Mouse (Mus musculus) thymus, postnatal 4 days (tissue): ENCODE data around the gene Fuca2.
"Not testable (repeated sequence)": the region's sequence is repeated elsewhere in the genome, so short reads cannot be mapped to it uniquely, and the experiment has no call there.

Source experiments
- DNase-seq: peaks from one replicate; pipeline ENCODE4 v3.0.0; 2021

Gene Fuca2

DNA sequence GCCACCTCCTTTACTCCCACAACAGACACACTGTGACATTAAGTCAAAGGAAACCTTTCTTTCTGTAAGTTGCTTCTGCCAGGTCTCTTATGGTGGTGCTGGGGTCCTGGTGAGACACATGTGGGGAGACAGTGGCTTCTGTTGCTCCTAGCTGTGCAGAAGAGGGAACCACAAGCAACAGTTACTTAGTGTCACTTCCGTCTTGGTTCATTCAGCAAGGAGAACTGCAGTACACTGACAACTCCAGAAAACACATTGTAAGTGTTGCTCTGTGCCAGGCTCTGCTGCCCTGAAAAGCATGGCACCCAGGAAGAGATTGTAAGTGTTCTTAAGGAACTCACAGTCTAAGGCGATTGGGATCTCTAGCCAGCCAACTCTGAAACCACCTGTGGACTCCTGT lies at the start of gene Fuca2:
Gene Fuca2, plus strand, starts transcription at position 210 of the 400 bp plus-strand sequence.
- peak; percentile 32 for DNase-seq

DNA sequence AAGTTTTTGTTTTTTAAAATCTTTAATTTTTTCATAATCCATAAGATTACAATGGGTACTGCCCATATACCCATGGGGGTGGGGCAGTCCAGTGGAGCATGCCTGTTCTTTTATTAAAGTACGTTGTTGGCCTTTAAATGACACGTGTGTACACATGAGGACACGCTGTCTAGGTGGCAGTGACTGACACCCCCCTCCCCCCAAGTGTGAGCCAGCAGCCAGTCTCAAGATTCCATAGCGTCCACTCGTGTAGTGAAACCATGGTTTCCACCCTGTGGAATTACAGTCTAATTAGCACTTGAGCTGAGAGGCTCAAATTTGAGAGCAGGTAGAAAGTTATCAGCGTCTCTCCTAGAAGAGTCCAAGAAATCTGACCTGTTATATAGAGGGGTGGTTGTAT lies 47.7 kb upstream of the Fuca2 start:
- no peak for DNase-seq

DNA sequence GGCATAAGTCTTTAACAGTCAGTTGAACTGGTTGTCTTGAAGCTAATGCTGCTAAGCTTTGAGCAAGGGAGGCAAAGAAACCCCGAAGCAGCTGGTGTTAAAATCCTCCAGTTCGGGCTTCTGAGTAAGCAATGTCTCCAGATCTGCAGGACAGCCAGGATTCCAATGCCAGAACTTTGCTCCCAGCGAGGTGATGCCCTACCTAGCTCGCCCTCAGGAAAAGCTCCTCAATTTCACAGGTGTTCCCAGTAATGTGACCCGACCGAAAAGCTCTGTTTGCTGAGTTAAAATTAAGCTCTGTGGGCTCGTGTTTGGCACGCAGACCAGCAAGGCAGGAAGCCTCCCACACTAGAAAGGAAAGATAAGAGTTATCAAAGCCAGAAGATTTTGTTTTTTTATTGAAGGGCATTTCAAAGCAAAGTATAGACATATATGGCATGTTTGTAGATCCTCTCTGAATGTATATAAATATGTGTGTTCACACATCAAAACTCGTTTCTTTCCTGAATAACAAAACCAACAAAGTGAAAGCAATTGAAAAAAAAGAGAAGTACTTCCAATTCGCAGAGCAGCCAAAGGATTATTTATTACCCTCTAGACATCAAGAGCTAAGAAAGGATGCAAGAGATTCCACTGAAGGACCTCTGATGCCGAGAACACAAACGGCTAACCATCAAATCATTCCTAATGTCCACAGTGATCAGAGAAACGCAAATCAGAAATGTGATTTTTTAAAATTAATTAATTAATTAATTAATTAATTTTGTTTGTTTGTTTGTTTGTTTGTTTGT lies 45.9 kb upstream of the Fuca2 start:
- DNase-seq, result no peak

DNA sequence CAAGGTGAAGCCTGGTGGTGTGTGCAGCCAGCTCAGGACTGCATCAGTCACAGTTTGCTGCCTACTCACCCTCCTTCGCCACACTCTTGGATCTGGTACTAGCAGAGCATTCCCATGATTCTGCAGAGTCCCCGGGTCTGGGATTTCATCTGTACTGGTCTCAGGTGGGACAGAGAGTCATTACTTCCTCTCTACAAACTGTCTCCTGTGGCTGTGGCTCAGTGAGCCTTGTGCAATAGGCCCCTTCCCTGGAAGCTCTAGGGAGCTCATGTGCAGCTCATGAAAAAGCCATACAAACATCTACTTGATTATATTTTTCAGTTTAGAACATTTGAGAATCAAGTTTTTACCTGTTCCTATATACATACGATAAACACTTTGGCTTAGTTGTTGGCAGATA lies 35.0 kb upstream of the Fuca2 start:
- DNase-seq, result not testable (repeated sequence)

DNA sequence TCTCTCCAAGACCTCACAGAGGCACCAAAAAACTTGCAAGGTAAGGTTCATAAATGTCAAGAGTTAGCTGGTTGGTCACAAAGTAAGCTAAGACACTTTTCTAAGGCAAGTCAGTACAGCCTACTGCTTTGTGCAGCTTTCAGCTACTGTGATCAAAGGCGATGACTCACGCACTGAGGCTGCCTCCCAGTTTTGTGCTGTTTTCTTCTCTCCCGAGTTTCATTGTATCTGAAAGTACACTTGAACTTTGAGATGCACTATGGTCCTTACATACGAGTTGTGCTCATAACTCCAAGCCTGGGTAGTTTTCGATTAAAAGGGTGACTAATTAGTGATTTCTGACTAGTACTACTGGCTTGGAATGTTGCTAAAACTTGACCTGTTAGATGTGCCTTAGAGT lies 32.4 kb upstream of the Fuca2 start:
- no peak for DNase-seq

DNA sequence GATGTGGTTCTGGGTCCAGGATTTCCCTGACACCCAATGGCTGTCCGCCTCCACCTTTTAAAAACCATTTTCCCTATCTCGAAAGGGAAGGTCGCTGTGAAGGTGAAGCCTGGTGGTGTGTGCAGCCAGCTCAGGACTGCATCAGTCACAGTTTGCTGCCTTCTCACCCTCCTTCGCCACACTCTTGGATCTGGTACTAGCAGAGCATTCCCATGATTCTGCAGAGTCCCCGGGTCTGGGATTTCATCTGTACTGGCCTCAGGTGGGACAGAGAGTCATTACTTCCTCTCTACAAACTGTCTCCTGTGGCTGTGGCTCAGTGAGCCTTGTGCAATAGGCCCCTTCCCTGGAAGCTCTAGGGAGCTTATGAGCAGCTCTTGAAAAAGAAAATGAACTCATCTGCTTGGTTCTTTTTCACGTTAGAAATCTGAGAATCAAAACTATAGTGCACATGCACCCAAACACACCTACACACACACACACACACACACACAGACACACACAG lies 31.3 kb upstream of the Fuca2 start:
- not testable (repeated sequence) for DNase-seq

DNA sequence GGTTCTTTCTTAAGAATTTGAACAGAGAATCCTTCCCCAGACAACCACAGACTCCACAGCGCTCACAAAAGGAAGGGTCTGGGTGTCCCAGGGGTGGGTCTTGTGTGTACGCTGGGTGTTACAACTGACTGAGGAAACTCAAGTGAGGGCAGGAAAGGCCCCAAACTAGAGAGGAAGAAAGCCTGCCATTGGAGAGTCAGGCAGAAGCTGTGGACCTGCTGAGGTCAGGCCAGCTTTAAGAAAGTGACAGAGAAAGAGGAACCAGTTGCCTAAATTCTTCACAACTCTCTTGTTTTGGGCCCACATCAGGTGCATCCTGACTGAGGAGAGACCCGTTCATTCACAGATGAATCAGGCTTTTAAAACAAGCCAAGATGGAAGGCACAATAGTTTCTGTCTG lies 29.1 kb upstream of the Fuca2 start:
- DNase-seq, result no peak

DNA sequence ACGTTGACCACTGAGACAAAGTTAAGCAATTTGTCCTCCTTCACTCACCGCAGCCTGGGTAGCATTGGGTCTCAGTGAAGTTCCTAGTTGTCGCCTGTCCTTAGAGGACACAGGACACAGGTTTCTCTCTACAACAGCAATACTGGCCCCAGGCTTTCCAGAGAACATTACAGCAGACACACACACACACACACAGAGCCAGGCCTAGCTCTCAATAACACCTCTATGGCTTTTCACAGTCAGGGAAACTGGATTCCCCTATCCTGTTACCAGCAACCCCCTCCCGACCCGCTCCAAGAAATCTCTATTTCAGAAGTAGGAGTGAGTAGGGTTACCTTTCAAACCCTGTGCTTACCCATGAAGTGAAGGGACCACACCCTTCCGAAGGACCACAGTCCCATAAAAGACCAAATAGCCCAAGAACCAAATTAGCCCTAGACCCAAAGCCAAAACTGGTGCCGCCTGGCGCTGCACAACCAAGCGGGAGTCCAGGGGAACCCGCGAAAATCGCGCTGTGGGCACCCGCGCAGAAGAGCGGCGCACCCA lies 26.0 kb upstream of the Fuca2 start:
- DNase-seq, result no peak

DNA sequence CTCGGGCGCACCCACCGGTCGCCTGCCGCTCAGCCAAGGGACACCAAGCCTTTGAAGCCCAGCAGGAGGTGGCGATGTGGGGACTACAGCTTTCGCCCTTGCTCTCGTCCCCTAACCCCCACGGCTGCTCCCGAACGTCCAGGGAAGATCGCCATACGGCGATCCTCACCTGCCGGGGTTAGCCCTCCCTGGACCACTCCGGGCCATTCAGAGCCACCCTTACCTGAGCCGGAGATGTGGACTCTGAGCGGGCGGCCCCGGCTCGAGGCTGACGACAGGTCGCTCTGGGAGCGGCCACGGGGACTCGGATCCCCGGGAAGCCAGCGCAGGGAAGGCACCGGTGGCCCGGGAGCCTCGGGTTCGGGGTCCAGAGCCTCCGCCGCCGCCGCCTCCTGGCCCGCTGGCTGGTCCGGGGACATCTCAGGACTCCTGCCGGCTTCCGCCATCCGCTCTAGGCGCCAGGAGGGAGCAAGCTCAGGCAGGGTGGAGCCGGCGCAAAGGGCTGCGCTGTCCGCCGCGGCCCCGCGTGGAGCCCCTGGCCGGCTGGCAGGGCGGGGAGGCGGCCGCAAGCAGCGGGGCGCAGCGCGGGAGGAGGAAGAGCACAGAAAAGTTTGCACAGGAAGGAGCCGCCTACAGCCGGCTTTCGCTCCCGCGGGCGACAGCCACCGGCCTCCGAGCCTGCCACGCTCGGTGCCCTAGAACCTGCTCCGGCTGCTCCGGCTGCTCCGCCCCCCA lies 25.3 kb upstream of the Fuca2 start, which contains the start of gene Phactr2:
Gene Phactr2, minus strand, starts transcription at position 580 of the 735 bp plus-strand sequence.
- peak; percentile 81 for DNase-seq

DNA sequence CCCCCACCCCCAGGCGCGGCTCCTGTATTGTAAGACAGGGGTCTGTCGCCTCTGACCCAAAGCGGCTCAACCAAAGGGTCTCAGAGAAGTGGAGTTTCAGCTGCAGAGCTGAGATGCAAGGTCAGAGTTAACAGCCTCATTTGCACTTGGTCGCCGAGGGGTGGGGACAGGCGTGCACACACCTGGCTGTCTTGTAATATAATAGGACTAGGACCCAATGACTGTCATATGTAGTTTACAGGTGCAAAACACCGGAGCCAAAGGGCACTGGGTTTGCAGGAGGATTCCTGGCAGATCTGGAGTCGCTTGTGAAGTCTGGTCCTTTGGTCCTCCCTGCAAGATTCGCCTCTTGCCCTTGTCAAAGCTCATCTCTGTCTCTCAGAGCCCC lies 24.8 kb upstream of the Fuca2 start:
- DNase-seq, result no peak

DNA sequence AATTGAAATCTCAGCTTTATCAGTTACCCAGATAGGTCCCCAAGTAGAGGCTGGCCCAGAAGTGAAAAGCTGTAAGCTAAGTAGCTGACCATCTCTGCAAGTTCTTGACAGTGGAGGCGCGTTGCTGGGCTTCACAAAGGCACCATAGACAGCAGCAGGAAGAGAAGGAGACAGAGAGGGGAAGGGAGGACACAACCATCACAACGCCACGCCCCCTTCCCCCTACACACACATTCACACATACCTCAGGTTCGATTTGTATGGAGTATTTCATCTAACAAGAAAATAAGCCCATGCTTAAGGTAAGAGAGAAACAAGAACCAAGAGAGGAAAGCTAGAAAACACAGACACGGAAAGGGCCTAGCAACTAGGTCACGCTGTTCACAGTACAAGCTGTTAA lies 24.2 kb upstream of the Fuca2 start:
- DNase-seq, result peak; percentile 75

DNA sequence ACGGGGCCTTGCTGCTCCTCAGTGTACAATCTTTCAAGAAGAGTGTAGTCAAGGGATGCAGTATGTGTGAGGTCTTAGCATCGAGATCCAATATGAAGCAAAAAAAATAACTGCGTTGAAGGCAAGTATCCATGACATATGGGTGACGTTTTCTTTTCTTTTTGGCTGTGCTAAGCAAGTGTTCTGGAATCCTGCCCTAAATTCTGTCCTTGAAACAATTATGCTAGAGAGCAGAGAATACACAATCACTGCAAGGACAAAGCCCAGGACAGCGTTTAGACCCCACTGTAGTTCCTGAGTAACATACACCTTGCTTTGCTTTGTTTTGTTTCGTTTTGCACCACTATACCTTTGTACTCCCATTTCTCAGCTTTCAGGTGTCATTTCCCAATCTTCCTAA lies 20.0 kb upstream of the Fuca2 start:
- no peak for DNase-seq

DNA sequence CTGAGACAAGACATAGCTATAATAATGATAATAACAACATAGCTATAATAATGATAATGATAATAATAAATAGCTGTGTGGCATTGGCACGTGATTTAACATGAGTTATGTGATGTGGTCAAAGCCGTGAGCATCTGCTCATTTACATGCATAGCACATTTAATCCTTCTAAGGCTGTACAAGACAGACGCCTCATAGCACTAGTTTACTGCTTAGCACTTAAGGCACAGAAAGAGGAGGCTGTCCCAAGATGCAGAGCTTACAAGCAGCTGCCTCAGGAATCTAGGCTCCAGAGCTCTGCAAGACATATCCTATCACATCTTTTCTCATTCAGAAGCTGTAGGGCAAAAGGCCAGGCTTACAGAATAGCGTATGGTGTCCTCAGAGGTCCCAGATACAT lies 13.4 kb upstream of the Fuca2 start:
- DNase-seq, result no peak

DNA sequence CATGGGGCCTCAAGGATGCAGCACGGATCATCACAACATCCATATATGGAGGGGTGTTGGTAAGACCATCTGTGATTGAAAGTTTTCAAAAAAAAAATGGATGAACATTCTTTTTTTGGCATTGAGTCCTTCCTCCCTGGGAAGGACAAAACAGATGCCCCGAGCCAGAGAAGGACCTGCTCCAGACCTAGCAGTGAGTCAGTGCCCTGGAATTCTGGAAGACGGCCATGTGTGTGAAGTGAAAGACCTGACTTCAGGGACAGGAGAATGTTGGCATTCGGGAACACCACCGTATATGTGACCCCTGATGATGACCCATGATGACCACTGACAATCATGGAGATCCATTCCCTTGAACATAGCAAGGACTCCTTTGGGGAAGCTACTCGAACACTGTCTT lies 9.7 kb upstream of the Fuca2 start:
- DNase-seq, result no peak

DNA sequence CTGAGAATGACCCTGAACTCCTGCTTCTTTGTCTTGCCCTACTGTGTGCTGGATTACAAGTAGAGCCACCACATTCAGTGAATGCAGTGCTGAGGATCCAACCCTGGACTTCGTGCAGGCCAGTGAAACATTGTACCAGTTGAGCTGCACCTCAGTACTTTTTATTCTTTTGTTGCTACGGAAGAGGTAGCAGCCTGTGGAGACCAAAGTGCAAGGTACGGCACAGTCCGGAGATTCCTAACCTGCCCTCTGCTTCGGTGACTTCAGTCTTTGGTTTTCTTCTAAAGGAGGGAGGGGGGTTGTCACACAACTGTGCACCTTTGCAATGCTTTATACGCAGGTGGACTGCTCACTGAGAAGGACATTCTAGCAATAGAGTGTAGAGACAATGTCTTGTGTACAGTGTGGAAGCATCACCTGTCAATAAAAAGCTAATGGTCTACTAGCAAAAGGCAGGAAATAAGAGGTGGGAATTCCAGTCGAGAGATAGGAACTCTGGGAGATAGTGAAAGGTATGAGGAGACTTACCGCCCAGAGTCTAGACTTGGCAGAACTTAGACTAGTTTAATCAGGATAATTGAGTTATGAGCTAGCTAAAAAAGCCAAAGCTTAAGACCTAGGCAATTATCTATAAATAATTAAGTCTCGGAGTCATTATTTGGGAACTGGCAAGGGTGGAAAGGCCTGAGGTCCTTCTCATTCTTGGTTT lies 5.2 kb upstream of the Fuca2 start:
- DNase-seq, result no peak

DNA sequence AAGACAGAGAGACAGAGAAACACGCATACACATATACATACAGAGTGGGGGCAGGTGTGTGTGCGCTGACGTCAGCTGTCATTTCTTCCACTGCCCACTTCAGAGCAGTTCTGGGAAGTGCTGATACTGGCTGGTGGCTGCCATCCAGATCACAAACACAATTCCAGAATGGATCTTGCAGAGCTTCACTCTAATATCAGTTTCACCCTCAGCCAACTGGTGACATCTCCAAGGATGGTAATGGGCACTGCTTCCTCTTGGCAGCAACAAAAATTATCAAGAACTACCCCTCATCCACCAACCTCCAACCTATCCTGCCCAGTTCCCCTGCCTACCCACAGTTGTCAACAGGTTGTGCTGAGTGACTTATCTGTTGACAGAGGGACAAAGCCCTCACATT lies 3.0 kb upstream of the Fuca2 start:
- no peak for DNase-seq

DNA sequence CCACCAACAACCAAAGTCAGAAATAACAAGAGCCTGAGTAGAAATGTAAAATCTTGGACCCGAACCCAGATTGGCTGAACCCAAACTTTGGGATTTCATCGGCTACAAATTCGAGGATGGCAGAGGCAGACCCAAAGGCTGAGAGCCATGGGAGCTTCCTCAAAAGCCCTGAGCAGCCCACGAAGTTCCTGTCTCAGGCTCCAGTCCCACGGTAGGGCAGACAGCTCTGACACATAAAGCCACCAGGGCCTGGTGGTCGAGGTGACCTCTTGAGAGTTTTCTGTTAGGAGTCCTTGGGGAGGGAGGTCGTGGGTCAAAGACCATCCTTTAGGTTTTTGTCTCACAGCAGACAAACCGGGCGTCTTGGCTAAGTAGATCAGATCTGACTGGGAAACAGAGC lies 1.1 kb downstream of the Fuca2 start:
- DNase-seq, result peak; percentile 40

DNA sequence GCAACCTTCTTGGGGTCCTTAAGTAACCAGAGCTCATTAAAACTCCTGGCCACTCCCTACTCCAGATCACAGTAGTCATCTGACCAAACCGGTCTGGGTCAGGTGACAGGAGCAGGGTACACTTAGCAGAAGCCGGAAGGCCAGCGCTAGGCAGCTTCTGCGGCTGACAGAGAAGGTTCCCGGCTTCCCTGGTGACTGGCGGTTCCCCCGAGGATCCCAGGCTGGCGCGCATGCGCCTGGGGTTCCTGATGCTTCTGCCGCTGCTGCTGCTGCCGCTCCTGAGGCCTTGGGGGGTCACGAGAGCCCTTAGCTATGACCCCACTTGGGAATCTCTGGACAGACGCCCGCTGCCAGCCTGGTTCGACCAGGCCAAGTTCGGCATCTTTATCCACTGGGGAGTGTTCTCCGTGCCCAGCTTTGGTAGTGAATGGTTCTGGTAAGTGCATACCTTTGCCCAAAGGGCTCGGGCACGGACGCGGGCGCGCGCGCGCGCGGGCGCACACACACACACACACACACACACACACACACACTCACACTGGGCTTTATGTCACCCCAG lies 1.7 kb downstream of the Fuca2 start:
- peak; percentile 91 for DNase-seq

DNA sequence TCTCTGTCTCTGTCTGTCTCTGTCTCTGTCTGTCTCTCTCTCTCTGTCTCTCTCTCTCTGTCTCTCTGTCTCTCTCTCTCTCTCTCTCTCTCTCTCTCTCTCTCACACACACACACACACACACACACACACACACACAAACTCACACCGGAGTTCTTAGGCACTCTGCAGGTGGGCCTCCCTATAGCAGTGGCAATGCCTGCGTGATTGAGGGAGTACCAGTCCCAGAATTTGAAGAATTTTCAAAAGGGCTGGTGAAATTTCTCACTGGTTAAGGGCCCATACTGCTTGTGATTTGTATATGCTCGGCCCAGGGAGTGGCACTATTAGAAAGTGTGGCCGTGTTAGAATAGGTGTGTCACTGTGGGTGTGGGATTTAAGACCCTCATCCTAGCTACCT lies 2.2 kb downstream of the Fuca2 start:
- DNase-seq, result peak; percentile 19

DNA sequence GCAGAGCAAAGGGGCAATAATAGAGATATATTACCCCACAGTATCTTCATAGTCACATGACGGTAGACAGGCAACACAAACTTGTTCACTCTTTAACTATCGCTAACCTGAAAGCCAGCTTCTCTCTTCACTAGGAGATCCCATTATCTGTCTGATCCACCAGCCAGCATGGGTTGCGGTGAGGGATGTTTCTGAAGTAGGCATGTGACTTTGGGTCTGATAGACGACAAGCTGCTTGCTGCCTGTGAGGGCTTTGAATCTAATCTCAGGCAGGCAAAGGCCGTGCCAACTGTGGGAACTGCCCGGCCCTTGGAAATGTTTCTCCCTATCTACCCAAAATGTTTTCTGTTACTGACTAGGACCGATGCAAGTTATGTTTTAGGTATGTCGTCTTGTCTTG lies 3.0 kb downstream of the Fuca2 start:
- DNase-seq, result no peak

DNA sequence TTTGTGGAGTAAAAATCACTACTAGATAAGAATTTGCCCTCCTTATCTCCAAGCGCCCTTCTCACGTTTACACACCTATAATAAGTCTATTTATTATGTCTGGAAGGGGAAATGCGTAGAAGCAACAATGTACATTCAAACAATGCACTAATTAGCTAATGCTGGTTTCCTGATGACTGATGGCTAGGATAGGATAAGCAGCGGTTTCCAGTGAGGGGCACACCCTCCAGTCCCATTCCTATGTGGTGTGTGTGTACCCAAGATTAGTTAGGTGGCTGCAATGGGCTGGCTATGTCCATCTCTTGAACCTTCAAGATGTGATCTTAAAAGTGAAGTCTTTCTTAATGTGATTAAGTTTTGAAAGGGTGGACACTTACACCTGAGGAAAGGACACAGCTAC lies 22.5 kb downstream of the Fuca2 start:
- no peak for DNase-seq

DNA sequence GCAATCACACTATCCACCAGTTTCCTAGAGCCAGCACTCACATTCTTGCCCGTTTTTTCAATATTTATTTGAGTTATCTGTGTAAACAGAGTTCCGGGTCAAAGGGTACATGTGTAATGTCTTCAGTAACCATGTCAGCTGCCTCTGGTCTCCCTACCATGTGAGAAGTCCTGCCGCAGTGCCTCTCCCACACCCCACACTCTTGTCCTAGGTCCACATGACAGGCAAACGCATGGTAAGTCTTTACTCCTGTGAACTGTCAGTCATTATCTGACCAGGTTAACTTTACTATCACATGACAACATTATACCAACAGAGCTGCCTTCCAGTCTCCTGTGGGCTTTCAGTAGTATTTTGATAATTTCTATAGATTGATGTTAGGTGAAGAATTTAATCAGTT lies 28.8 kb downstream of the Fuca2 start:
- no peak for DNase-seq

DNA sequence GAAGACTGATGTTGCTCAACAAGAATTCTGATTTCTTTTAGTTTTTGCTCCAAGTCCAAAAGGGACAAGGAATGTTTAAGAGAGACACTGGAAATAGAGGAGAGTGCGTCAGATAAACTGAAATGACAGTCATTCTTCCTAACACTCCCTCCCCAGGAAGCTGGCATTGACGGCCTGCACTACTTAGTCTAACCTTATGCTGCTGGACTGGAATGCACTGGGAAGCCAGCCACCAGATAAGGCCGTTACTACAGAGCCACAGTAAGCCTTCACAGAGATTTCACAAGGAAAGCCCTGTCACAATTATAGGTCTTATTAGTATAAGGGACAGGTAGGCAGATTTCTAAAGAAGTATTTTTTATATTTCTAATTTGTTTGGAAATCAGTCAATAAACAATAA lies 35.4 kb downstream of the Fuca2 start:
- no peak for DNase-seq
